Mouse (Mus musculus) T-helper 2 cell (primary cell): ENCODE results near the gene Gm10037.
"Not testable (repeated sequence)": the region's sequence is repeated elsewhere in the genome, so short reads cannot be mapped to it uniquely, and the experiment has no call there.

Source experiments
- in situ Hi-C: fragments of 300-600 bp; cut with MboI, MseI; formaldehyde crosslinking; loops from one replicate; pipeline ENCODE4 v1.15.1; 2025; ENCODE audit warnings: high pct_unique_total_duplicates

The Gm10037 gene

GRCm38 (mm10) chr13:67876049-67876698, 45.3 kb downstream of the Gm10037 start:
- in situ Hi-C loops: not testable (repeated sequence)

GRCm38 (mm10) chr13:67876699-67877254, 45.9 kb downstream of the Gm10037 start:
- in situ Hi-C loops: no loop called here

- in situ Hi-C loops: no loop called here
Observed at GRCm38 (mm10) chr13:67883966-67884365, 53.1 kb downstream of the Gm10037 start.
